Mouse (Mus musculus): ENCODE measurements around the gene Gm44973.

The Gm44973 gene

GRCm38 (mm10) chr7:5058631-5059030, 43.3 kb downstream of the Gm44973 start:
- TF ChIP-seq POU5F1 (IDR thresholded peaks at IDR 0.05; ENCODE audit: borderline replicate concordance, low read length) (no peak), CTCF (conservative IDR thresholded peaks at IDR 0.05; ENCODE audit: low read length) (no peak), NANOG (IDR thresholded peaks at IDR 0.05; ENCODE audit: borderline replicate concordance, low read length) (no peak)
- Histone ChIP-seq H3K4me1 (replicated peaks; ENCODE audit: low read depth, low read length) (peaks cover 55% of the 10 kb centered on the region), H3K36me3 (ENCODE audit: insufficient read depth, low read length) (peaks cover 14% of the 10 kb centered on the region; the same call in 1 of the 2 replicates), H3K4me3 (replicated peaks; ENCODE audit: low read length) (no peak overlapping the region), H3K9me3 (ENCODE audit: low read length) (no peaks in the 10 kb centered on the region), H3K27me3 (ENCODE audit: insufficient read depth, low read length) (peaks cover 54% of the 10 kb centered on the region)

GRCm38 (mm10) chr7:5059421-5059820, 44.1 kb downstream of the Gm44973 start:
- peaks cover 22% of the 10 kb centered on the region; the same call in 1 of the 2 replicates for H3K36me3 ChIP-seq (ENCODE audit: insufficient read depth, low read length)
- H3K4me3 ChIP-seq (replicated peaks; ENCODE audit: low read length) = peak overlapping the region; percentile 97; the same call in 1 of the 2 replicates
- H3K4me1 ChIP-seq (replicated peaks; ENCODE audit: low read depth, low read length) = peaks cover 55% of the 10 kb centered on the region
- H3K9me3 ChIP-seq (ENCODE audit: low read length) = no peaks in the 10 kb centered on the region
- peaks cover 46% of the 10 kb centered on the region for H3K27me3 ChIP-seq (ENCODE audit: insufficient read depth, low read length)
- TF ChIP-seq POU5F1 (IDR thresholded peaks at IDR 0.05; ENCODE audit: borderline replicate concordance, low read length) (no peak), NANOG (IDR thresholded peaks at IDR 0.05; ENCODE audit: borderline replicate concordance, low read length) (no peak), CTCF (conservative IDR thresholded peaks at IDR 0.05; ENCODE audit: low read length) (no peak)

GRCm38 (mm10) chr7:5060239-5060731, 45.0 kb downstream of the Gm44973 start:
- TF ChIP-seq CTCF (conservative IDR thresholded peaks at IDR 0.05; ENCODE audit: low read length) (0 out of 2 replicates have a peak, but pooled peaks have one; percentile 16), POU5F1 (IDR thresholded peaks at IDR 0.05; ENCODE audit: borderline replicate concordance, low read length) (no peak), NANOG (IDR thresholded peaks at IDR 0.05; ENCODE audit: borderline replicate concordance, low read length) (no peak)
- H3K4me1 ChIP-seq (replicated peaks; ENCODE audit: low read depth, low read length) = peaks cover 55% of the 10 kb centered on the region
- H3K36me3 ChIP-seq (ENCODE audit: insufficient read depth, low read length) = peaks cover 25% of the 10 kb centered on the region
- H3K9me3 ChIP-seq (ENCODE audit: low read length) = no peaks in the 10 kb centered on the region
- H3K27me3 ChIP-seq (ENCODE audit: insufficient read depth, low read length) = peaks cover 37% of the 10 kb centered on the region
- H3K4me3 ChIP-seq (replicated peaks; ENCODE audit: low read length) = peak overlapping the region; percentile 97

GRCm38 (mm10) chr7:5060944-5061773, 45.9 kb downstream of the Gm44973 start:
- Histone ChIP-seq H3K4me1 (replicated peaks; ENCODE audit: low read depth, low read length) (peaks cover 60% of the 10 kb centered on the region), H3K9me3 (ENCODE audit: low read length) (no peaks in the 10 kb centered on the region), H3K36me3 (ENCODE audit: insufficient read depth, low read length) (peaks cover 34% of the 10 kb centered on the region), H3K27me3 (ENCODE audit: insufficient read depth, low read length) (peaks cover 28% of the 10 kb centered on the region), H3K4me3 (replicated peaks; ENCODE audit: low read length) (peak overlapping the region; percentile 97)
- TF ChIP-seq POU5F1 (IDR thresholded peaks at IDR 0.05; ENCODE audit: borderline replicate concordance, low read length) (no peak), CTCF (conservative IDR thresholded peaks at IDR 0.05; ENCODE audit: low read length) (peak; percentile 51)

- Histone ChIP-seq H3K36me3 (ENCODE audit: insufficient read depth, low read length) (peaks cover 41% of the 10 kb centered on the region), H3K4me1 (replicated peaks; ENCODE audit: low read depth, low read length) (peaks cover 64% of the 10 kb centered on the region), H3K27me3 (ENCODE audit: insufficient read depth, low read length) (peaks cover 22% of the 10 kb centered on the region), H3K9me3 (ENCODE audit: low read length) (no peaks in the 10 kb centered on the region), H3K4me3 (replicated peaks; ENCODE audit: low read length) (peak within 1 kb of the TSS; percentile 97)
- TF ChIP-seq POU5F1 (IDR thresholded peaks at IDR 0.05; ENCODE audit: borderline replicate concordance, low read length) = no peak
Measured at GRCm38 (mm10) chr7:5061774-5062359, 46.6 kb downstream of the Gm44973 start, which contains the start of gene U2af2. Gene U2af2, plus strand, starts transcription at chr7:5062143.

- TF ChIP-seq NANOG (IDR thresholded peaks at IDR 0.05; ENCODE audit: borderline replicate concordance, low read length) (no peak), POU5F1 (IDR thresholded peaks at IDR 0.05; ENCODE audit: borderline replicate concordance, low read length) (no peak), CTCF (conservative IDR thresholded peaks at IDR 0.05; ENCODE audit: low read length) (no peak)
- H3K27me3 ChIP-seq (ENCODE audit: insufficient read depth, low read length) = peaks cover 16% of the 10 kb centered on the region
- H3K4me1 ChIP-seq (replicated peaks; ENCODE audit: low read depth, low read length) = peaks cover 64% of the 10 kb centered on the region
- H3K9me3 ChIP-seq (ENCODE audit: low read length) = no peaks in the 10 kb centered on the region
- peaks cover 47% of the 10 kb centered on the region for H3K36me3 ChIP-seq (ENCODE audit: insufficient read depth, low read length)
- peak overlapping the region; percentile 97 for H3K4me3 ChIP-seq (replicated peaks; ENCODE audit: low read length)
Measured at GRCm38 (mm10) chr7:5062360-5063001, 47.2 kb downstream of the Gm44973 start.

GRCm38 (mm10) chr7:5064886-5065285, 49.6 kb downstream of the Gm44973 start:
- TF ChIP-seq NANOG (IDR thresholded peaks at IDR 0.05; ENCODE audit: borderline replicate concordance, low read length) (no peak), CTCF (conservative IDR thresholded peaks at IDR 0.05; ENCODE audit: low read length) (no peak)
- no peaks in the 10 kb centered on the region for H3K27me3 ChIP-seq (ENCODE audit: insufficient read depth, low read length)
- H3K4me3 ChIP-seq (replicated peaks; ENCODE audit: low read length) = peak overlapping the region; percentile 97
- H3K9me3 ChIP-seq (ENCODE audit: low read length) = no peaks in the 10 kb centered on the region
- peaks cover 69% of the 10 kb centered on the region for H3K4me1 ChIP-seq (replicated peaks; ENCODE audit: low read depth, low read length)
- H3K36me3 ChIP-seq (ENCODE audit: insufficient read depth, low read length) = peaks cover 59% of the 10 kb centered on the region

- Histone ChIP-seq H3K36me3 (ENCODE audit: insufficient read depth, low read length) (peaks cover 98% of the 10 kb centered on the region), H3K4me1 (replicated peaks; ENCODE audit: low read depth, low read length) (peaks cover 87% of the 10 kb centered on the region), H3K27me3 (ENCODE audit: insufficient read depth, low read length) (no peaks in the 10 kb centered on the region), H3K9me3 (ENCODE audit: low read length) (no peaks in the 10 kb centered on the region), H3K4me3 (replicated peaks; ENCODE audit: low read length) (no peak overlapping the region)
- no peak for TF ChIP-seq NANOG (IDR thresholded peaks at IDR 0.05; ENCODE audit: borderline replicate concordance, low read length)
Measured at GRCm38 (mm10) chr7:5073586-5073985, 58.3 kb downstream of the Gm44973 start.
